Mouse (Mus musculus) MEL (cell line): ENCODE measurements around the gene Slc30a9.

Experiments
- CTCF ChIP-seq, 3 experiments: IDR thresholded peaks in 2 of 3; conservative IDR thresholded peaks in 1 of 3; 2 replicates each; pipeline ENCODE4 v1.5.1; 2011 to 2012; ENCODE audit warnings: low read length in 3 of 3, low read depth in 2 of 3, mild to moderate bottlenecking in 2 of 3, improper control_type of control experiment in 1 of 3, inconsistent platforms in 1 of 3, mixed read lengths in 1 of 3, moderate library complexity in 1 of 3; ENCODE audit not compliant: control insufficient read depth in 1 of 3, insufficient read depth in 1 of 3, poor library complexity in 1 of 3, severe bottlenecking in 1 of 3
- NRF1 ChIP-seq: IDR thresholded peaks from 2 replicates; pipeline ENCODE4 v1.6.1; 2014; ENCODE audit warnings: low read depth, mild to moderate bottlenecking, inconsistent platforms, low read length, improper control_type of control experiment, moderate library complexity; ENCODE audit not compliant: poor library complexity, insufficient read depth, severe bottlenecking

DNA sequence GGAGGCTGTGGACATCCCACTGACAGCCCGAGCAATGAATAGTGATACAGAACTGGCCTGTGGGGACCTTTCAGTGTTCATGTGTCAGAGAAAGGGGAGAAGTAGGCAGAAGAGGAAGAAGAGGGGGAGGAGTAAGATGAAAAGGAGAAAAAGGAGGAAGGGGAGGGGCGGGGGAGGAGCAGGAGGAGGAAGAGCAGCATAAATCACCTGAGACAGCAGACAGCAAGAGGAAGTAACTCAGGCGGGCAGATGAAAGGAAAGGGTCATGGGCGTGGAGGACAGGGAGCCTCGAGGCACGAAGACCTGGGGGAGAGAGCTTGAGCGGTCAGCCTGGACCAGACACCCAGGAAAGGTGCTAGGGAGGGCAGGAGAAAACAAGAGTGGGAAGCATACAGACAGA, 97.6 kb downstream of the Slc30a9 start:
- no peak for TF ChIP-seq NRF1
- TF ChIP-seq CTCF (IDR thresholded peaks at IDR 0.05 in 2 of 3, conservative IDR thresholded peaks at IDR 0.05 in 1 of 3; ENCODE audit: control insufficient read depth in 1 of 3, insufficient read depth in 1 of 3, low read depth in 2 of 3, low read length in 3 of 3, poor library complexity in 1 of 3, severe bottlenecking in 1 of 3), result no peak
